Mouse (Mus musculus): ENCODE measurements at regions not wholly inside any gene's neighbourhood (a gene's known extent, or its start where the extent isn't known, plus 50 kb on each side); places are given as distances from the start of the nearest gene placed in this dataset.
A peak's percentile ranks its signal among the peaks of the same experiment; 100 is the strongest.

GRCm38 (mm10) chr19:6684921-6685320 lies 142.1 kb upstream of the Slc22a12 start:
- intact Hi-C loops (cut with DNase I) = no loop called here
- DNase-seq (ENCODE audit: low spot score in 2 of 2) = no peak

- intact Hi-C loops (cut with DNase I) = no loop called here
- DNase-seq (ENCODE audit: low spot score in 2 of 2) = no peak
Measured at GRCm38 (mm10) chr19:6679392-6680307, 136.8 kb upstream of the Slc22a12 start.

GRCm38 (mm10) chr19:6677511-6677910 lies 134.7 kb upstream of the Slc22a12 start:
- DNase-seq (ENCODE audit: low spot score in 2 of 2) = no peak
- intact Hi-C loops (cut with DNase I) = no loop called here

GRCm38 (mm10) chr19:6675586-6675985 lies 132.8 kb upstream of the Slc22a12 start:
- no peak for DNase-seq (ENCODE audit: low spot score in 2 of 2)
- intact Hi-C loops (cut with DNase I) = no loop called here

GRCm38 (mm10) chr19:6671696-6672095 lies 128.9 kb upstream of the Slc22a12 start:
- intact Hi-C loops (cut with DNase I) = no loop called here
- DNase-seq (ENCODE audit: low spot score in 2 of 2) = peak; percentile 79 to 81

GRCm38 (mm10) chr19:6669881-6670280 lies 127.0 kb upstream of the Slc22a12 start:
- peak in 1 of 2 experiments; percentile 23 for DNase-seq (ENCODE audit: low spot score in 2 of 2)

GRCm38 (mm10) chr19:6668545-6668944 lies 125.7 kb upstream of the Slc22a12 start:
- intact Hi-C loops (cut with DNase I) = no loop called here
- DNase-seq (ENCODE audit: low spot score in 2 of 2) = no peak

More at GRCm38 (mm10) chr19:6669881-6670280, 127.0 kb upstream of the Slc22a12 start:
- intact Hi-C loops (cut with DNase I) = no loop called here

GRCm38 (mm10) chr19:6666187-6666722 lies 123.4 kb upstream of the Slc22a12 start:
- intact Hi-C loops (cut with DNase I) = no loop called here
- DNase-seq (ENCODE audit: low spot score in 2 of 2) = no peak

- intact Hi-C loops (cut with DNase I) = no loop called here
- no peak for DNase-seq (ENCODE audit: low spot score in 2 of 2)
Measured at GRCm38 (mm10) chr19:6665264-6666054, 122.6 kb upstream of the Slc22a12 start.

- no peak for DNase-seq (ENCODE audit: low spot score in 2 of 2)
- intact Hi-C loops (cut with DNase I) = no loop called here
Measured at GRCm38 (mm10) chr19:6664311-6664952, 121.6 kb upstream of the Slc22a12 start.

- intact Hi-C loops (cut with DNase I) = loop anchor here (1.0 kb wide), 1 partner anchor 174 kb away; no protein-coding TSS in a partner anchor
- peak; percentile 83 to 84 for DNase-seq (ENCODE audit: low spot score in 2 of 2)
Measured at GRCm38 (mm10) chr19:6663391-6663790, 120.6 kb upstream of the Slc22a12 start.

- DNase-seq (ENCODE audit: low spot score in 2 of 2) = no peak
- intact Hi-C loops (cut with DNase I) = no loop called here
Measured at GRCm38 (mm10) chr19:6662346-6662939, 119.6 kb upstream of the Slc22a12 start.

- no peak for DNase-seq (ENCODE audit: low spot score in 2 of 2)
- intact Hi-C loops (cut with DNase I) = no loop called here
Measured at GRCm38 (mm10) chr19:6661508-6661871, 118.7 kb upstream of the Slc22a12 start.

GRCm38 (mm10) chr19:6660723-6661507 lies 118.1 kb upstream of the Slc22a12 start:
- no peak for DNase-seq (ENCODE audit: low spot score in 2 of 2)
- intact Hi-C loops (cut with DNase I) = no loop called here

GRCm38 (mm10) chr19:6660157-6660556 lies 117.3 kb upstream of the Slc22a12 start:
- no peak for DNase-seq (ENCODE audit: low spot score in 2 of 2)
- intact Hi-C loops (cut with DNase I) = no loop called here

GRCm38 (mm10) chr19:6654550-6654949 lies 111.7 kb upstream of the Slc22a12 start:
- no peak for DNase-seq (ENCODE audit: low spot score in 2 of 2)
- intact Hi-C loops (cut with DNase I) = no loop called here

GRCm38 (mm10) chr19:6652775-6653174 lies 109.9 kb upstream of the Slc22a12 start:
- intact Hi-C loops (cut with DNase I) = no loop called here
- no peak for DNase-seq (ENCODE audit: low spot score in 2 of 2)

GRCm38 (mm10) chr19:6651192-6651591 lies 108.4 kb upstream of the Slc22a12 start:
- no peak for DNase-seq (ENCODE audit: low spot score in 2 of 2)
- intact Hi-C loops (cut with DNase I) = no loop called here

- DNase-seq (ENCODE audit: low spot score in 2 of 2) = no peak
- intact Hi-C loops (cut with DNase I) = no loop called here
Measured at GRCm38 (mm10) chr19:6649885-6650284, 107.1 kb upstream of the Slc22a12 start.

Data from left cerebral cortex, postnatal 36 days (tissue).